Mouse (Mus musculus) small intestine, adult 2 months (tissue): ENCODE data around the gene Nop14. TPM values are rescaled to one million over a fixed set of nuclear protein-coding genes. Genes with fewer than 3 reads are reported as not detected.
"Not testable (repeated sequence)": the region's sequence is repeated elsewhere in the genome, so short reads cannot be mapped to it uniquely, and the experiment has no call there.

Source experiments
- H3K27ac ChIP-seq: fragments of 200-500 bp; 2 replicates; pipeline ENCODE4 v1.5.1; 2012; ENCODE audit warnings: low read depth, low read length, control low read depth, inconsistent platforms; ENCODE audit not compliant: insufficient read depth
- H3K27me3 ChIP-seq: fragments of 200-500 bp; 2 replicates; pipeline ENCODE4 v1.6.1; 2012; ENCODE audit warnings: mild to moderate bottlenecking, moderate library complexity, low read length, inconsistent platforms; ENCODE audit not compliant: control insufficient read depth, insufficient read depth
- H3K36me3 ChIP-seq: fragments of 200-500 bp; 2 replicates; pipeline ENCODE4 v1.6.1; 2012; ENCODE audit warnings: mild to moderate bottlenecking, low read length, control low read depth, inconsistent platforms; ENCODE audit not compliant: control insufficient read depth, insufficient read depth
- H3K4me1 ChIP-seq: fragments of 200-500 bp; 2 replicates; pipeline ENCODE4 v1.6.1; 2012; ENCODE audit warnings: low read length, inconsistent platforms, mixed read lengths; ENCODE audit not compliant: control insufficient read depth, insufficient read depth, insufficient read length
- H3K4me3 ChIP-seq: fragments of 200-500 bp; 2 replicates; pipeline ENCODE4 v1.5.1; 2012; ENCODE audit warnings: low read depth, mild to moderate bottlenecking, control low read depth, inconsistent platforms, low read length, moderate library complexity
- CTCF ChIP-seq: fragments of 200-500 bp; IDR thresholded peaks from 2 replicates; pipeline ENCODE4 v1.5.1; 2012; ENCODE audit warnings: low read depth, mild to moderate bottlenecking, control low read depth, inconsistent platforms, low read length, moderate library complexity, mixed read lengths; ENCODE audit not compliant: insufficient replicate concordance, insufficient read length; ENCODE audit errors: extremely low read depth
- POLR2A ChIP-seq: fragments of 200-500 bp; IDR thresholded peaks from 2 replicates; pipeline ENCODE4 v1.6.1; 2012; ENCODE audit warnings: low read depth, mild to moderate bottlenecking, control low read depth, inconsistent platforms, low read length, moderate library complexity
- WGBS: fragments of 180-500 bp; shearing (Covaris S2); methylation state at CpG from one replicate; pipeline ENCODE4 v1.1.7; 2018; 5-methylcytosine and 5-hydroxymethylcytosine counted together
- polyA plus RNA-seq: library from polyadenylated mRNA; depleted of rRNA; stranded (reverse); fragments of >200 nt; gene quantifications from 2 replicates; pipeline ENCODE4 v1.2.3, GENCODE M21; 2012

The Nop14 gene
- polyA plus RNA-seq, 1 experiment, result 4.4 TPM

DNA sequence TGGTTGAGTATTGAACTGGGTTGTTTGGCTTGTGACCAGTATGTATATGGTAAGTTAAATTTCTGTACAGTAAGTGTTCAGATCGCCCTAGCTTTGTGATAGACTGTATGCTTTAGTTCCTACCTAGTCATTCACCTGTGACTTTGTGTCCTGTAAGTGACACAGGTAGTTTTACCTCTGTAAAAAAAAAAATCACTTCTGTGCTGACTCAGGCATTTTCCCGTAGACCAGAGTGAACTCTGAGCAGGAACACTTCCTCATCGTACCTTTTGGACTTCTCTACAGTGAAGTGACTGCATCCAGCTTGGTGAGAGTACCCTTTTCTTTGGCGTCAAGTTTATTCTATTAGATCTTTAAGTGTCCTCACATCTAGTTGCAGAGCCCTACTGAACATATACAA is 50.0 kb downstream of the Nop14 start:
- WGBS, result 68% methylated on average over 4 of the region's 4 CpGs
- TF ChIP-seq CTCF, result no peak
- no peak for TF ChIP-seq POLR2A
- Histone ChIP-seq H3K4me1 (no peaks in the 10 kb centered on the region), H3K4me3 (no peak overlapping the region), H3K27ac (no peak overlapping the region), H3K36me3 (peaks cover 58% of the 10 kb centered on the region), H3K27me3 (no peaks in the 10 kb centered on the region)

DNA sequence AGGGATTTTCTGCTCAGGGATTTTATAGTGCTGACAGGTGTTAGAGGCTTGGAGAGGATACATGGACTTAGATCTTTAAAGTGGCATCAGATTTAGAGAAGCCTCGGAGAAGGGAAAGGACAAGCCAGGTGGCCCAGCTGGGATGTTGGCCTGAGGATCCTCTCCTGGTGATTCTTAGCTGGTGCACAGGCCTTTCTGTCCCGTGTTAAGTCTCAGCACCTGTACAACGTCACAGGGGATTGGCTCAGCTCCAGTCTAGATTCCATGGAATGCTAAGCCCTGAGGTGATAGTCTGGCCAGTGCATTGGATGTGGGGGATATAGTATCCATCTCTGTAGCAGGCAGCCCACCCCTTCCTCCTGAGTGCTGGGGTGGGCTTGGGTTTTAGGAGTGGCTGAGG is 51.7 kb downstream of the Nop14 start:
- no peaks in the 10 kb centered on the region for H3K27me3 ChIP-seq
- no peaks in the 10 kb centered on the region for H3K4me1 ChIP-seq
- TF ChIP-seq POLR2A, result no peak
- no peak for TF ChIP-seq CTCF
- no peak overlapping the region for H3K27ac ChIP-seq
- 69% methylated on average over 3 of the region's 3 CpGs for WGBS
- peaks cover 51% of the 10 kb centered on the region for H3K36me3 ChIP-seq
- no peak overlapping the region for H3K4me3 ChIP-seq

DNA sequence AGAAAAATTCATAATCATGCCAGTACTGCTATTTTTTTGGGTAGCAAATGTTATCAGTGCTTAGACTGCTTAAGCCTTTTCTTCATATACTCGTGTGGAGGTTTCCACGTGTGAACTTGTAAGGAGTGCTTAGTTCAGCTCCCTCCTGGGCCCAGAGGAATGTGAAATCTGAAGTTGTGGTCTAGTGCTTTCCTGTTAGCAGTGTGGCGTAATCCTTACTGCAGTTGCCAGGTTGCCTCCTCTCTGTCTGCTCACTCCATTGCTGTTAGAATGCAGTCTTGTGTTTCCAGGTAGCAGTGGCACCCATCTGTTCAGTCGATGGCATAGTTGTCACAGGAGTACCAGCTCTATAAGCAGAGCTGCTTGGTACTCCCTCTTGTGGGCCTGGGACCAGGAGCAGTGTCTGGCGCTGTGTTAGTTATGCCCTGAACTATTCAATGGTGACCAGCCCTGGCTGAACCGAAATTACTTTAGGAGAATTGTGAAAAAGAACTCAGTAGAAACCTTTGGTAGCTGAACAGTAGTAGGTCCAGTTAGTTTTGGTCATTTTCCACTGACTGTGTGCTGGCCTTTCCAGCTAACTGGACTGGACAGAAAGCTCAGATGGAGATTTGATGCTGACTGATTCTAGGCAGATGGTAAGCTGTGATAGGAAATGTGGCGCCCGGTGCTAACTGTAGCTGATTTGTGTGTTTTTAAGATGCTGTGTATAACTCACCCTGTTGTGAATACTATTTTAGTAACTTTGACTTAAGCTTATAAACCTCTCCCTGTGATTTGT is 52.7 kb downstream of the Nop14 start:
- Histone ChIP-seq H3K27me3 (no peaks in the 10 kb centered on the region), H3K4me1 (no peaks in the 10 kb centered on the region), H3K27ac (no peak overlapping the region), H3K36me3 (peaks cover 51% of the 10 kb centered on the region), H3K4me3 (no peak overlapping the region)
- TF ChIP-seq POLR2A (no peak), CTCF (no peak)
- 80% methylated on average over 8 of the region's 8 CpGs for WGBS

DNA sequence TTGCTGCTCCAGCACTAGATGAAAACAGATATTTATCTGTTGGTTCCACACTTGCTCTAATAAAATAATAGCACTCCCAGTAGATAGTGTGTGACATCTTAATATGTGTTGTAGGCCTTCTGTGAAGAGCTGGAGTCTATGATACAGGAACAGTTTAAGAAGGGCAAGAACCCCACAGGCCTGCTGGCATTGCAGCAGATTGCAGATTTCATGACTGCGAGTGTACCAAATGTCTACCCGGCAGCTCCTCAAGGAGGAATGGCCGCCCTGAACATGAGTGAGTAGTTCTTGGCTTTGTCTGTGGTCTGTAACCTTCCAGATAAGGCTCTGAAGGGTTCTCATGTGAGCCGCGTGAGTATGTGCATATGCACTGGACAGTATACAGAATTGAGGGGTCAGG is 55.4 kb downstream of the Nop14 start:
- Histone ChIP-seq H3K4me1 (no peaks in the 10 kb centered on the region), H3K36me3 (peaks cover 41% of the 10 kb centered on the region), H3K4me3 (no peak overlapping the region), H3K27ac (no peak overlapping the region), H3K27me3 (no peaks in the 10 kb centered on the region)
- 92% methylated on average over 5 of the region's 5 CpGs for WGBS
- TF ChIP-seq CTCF (no peak), POLR2A (no peak)

DNA sequence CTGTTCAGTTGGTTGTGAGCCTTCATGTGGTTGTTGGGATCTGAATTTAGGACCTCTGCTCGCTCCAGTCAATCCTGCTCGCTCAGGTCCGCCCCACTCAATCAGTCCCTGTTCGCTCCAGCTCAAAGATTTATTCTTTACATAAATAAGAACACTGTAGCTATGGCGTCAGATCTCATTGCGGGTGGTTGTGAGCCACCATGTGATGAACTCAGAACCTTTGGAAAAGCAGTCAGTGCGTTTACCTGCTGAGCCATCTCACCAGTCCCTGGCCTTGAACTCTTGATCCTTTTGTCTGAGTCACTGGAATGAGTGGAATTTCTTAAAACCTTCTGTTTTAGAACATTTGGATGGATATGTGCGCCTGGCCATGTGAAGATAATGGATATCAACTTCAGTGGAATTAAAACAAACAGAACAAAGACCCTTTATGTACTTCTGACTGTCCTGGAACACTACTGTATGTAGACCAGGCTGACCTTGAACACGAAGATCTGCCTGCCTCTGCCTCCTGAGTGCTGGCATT is 66.7 kb downstream of the Nop14 start:
- Histone ChIP-seq H3K36me3 (0 out of 2 replicates have a peak, but pooled peaks cover 5% of the 10 kb centered on the region), H3K27me3 (no peaks in the 10 kb centered on the region), H3K27ac (no peak overlapping the region), H3K4me3 (no peak overlapping the region), H3K4me1 (no peaks in the 10 kb centered on the region)
- WGBS, result 96% methylated on average over 9 of the region's 9 CpGs
- TF ChIP-seq POLR2A, result no peak
- TF ChIP-seq CTCF, result no peak

DNA sequence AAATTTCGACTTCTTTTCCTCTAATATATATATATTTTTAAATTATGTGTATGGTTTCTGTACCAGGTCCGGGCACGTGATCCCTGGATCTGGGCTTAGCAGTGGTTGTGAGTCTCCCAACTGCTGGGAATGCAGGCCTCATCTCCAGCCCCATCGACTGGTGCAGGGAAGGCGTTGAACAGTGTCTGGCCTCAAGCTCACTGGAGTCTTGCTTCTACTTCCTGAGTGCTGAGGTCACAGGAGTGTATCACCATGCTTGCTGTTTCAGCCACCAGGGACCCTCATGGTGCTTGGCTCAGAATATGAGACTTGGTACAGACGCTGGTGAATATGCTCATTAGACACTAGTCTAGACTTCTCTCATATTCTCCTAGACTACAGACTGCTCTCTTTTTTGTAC is 67.3 kb downstream of the Nop14 start:
- 92% methylated on average over 6 of the region's 6 CpGs for WGBS
- no peak overlapping the region for H3K27ac ChIP-seq
- 0 out of 2 replicates have a peak, but pooled peaks cover 4% of the 10 kb centered on the region for H3K36me3 ChIP-seq
- TF ChIP-seq CTCF (no peak), POLR2A (no peak)
- H3K4me3 ChIP-seq, result no peak overlapping the region
- H3K4me1 ChIP-seq, result no peaks in the 10 kb centered on the region
- H3K27me3 ChIP-seq, result no peaks in the 10 kb centered on the region

DNA sequence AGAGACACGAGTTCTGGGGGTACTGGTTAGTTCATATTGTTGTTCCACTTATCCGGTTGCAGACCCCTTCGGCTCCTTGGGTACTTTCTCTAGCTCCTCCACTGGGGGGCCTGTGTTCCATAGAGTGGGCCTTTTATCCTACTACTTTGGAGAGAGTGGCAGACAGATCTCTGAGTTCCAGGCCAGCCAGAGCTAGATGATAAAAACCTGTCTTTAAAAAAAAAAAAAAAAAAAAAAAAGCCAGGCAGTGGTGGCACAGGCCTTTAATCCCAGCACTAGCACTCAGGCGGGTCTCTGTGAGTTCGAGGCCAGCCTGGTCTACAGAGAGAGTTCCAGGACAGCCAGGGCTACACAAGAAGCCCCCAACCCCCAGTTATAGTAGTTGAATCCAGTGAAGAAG is 67.7 kb downstream of the Nop14 start:
- not testable (repeated sequence) for H3K4me3 ChIP-seq, H3K27me3 ChIP-seq, H3K27ac ChIP-seq, H3K36me3 ChIP-seq, H3K4me1 ChIP-seq
- 94% methylated on average over 5 of the region's 5 CpGs for WGBS
